Mouse (Mus musculus) kidney, postnatal 0 days (tissue): ENCODE measurements around the gene Ints14. TPM values are rescaled to one million over a fixed set of nuclear protein-coding genes. Genes with fewer than 3 reads are reported as not detected.
"Not testable (repeated sequence)": the region's sequence is repeated elsewhere in the genome, so short reads cannot be mapped to it uniquely, and the experiment has no call there.

Experiments used
- ATAC-seq: fragments of 200-750 bp; cut with Nextera tagmentation; replicated peaks from 2 replicates; pipeline ENCODE4 v1.8.0; 2017; ENCODE audit warnings: low read depth, moderate number of reproducible peaks, moderate TSS enrichment, moderate library complexity; ENCODE audit not compliant: low FRiP score
- DNase-seq: peaks from one replicate; pipeline ENCODE4 v3.0.0-alpha.2; 2016; ENCODE audit warnings: low spot score
- H3K27ac ChIP-seq: fragments of 300-500 bp; sonication (generic); 2 replicates; pipeline ENCODE4 v1.5.1; 2014; ENCODE audit warnings: mild to moderate bottlenecking
- H3K27me3 ChIP-seq: fragments of 300-500 bp; sonication (generic); 2 replicates; pipeline ENCODE4 v1.6.1; 2014; ENCODE audit warnings: low read length, mixed read lengths; ENCODE audit not compliant: insufficient read depth
- H3K36me3 ChIP-seq: fragments of 300-500 bp; sonication (generic); 2 replicates; pipeline ENCODE4 v1.6.1; 2014; ENCODE audit warnings: low read length, mixed read lengths; ENCODE audit not compliant: insufficient read depth
- H3K4me1 ChIP-seq: fragments of 300-500 bp; sonication (generic); replicated peaks from 2 replicates; pipeline ENCODE4 v1.6.1; 2014; ENCODE audit warnings: antibody characterized with exemption, low read length, mixed read lengths; ENCODE audit not compliant: insufficient read depth
- H3K4me2 ChIP-seq: fragments of 300-500 bp; sonication (generic); 2 replicates; pipeline ENCODE4 v1.6.1; 2014; ENCODE audit warnings: mild to moderate bottlenecking, low read length, moderate library complexity, mixed read lengths
- H3K4me3 ChIP-seq: fragments of 300-500 bp; sonication (generic); replicated peaks from 2 replicates; pipeline ENCODE4 v1.5.1; 2014; ENCODE audit warnings: low read depth, low read length
- H3K9ac ChIP-seq: fragments of 300-500 bp; sonication (generic); 2 replicates; pipeline ENCODE4 v1.6.1; 2014; ENCODE audit warnings: low read depth, low read length
- H3K9me3 ChIP-seq: fragments of 300-500 bp; sonication (generic); replicated peaks from 2 replicates; pipeline ENCODE4 v1.6.1; 2016; ENCODE audit warnings: low read length, inconsistent platforms, mixed read lengths
- CTCF ChIP-seq: IDR thresholded peaks from 2 replicates; pipeline ENCODE4 v1.5.1; 2016; ENCODE audit warnings: antibody characterized with exemption, low read depth, mild to moderate bottlenecking, moderate library complexity
- WGBS: fragments of 180-500 bp; shearing (Covaris S2); extraction: QIAGEN DNeasy Blood & Tissue Kit; methylation state at CpG from one replicate; pipeline ENCODE4 v1.1.7; 2014; 5-methylcytosine and 5-hydroxymethylcytosine counted together
- polyA plus RNA-seq: library from polyadenylated mRNA; unstranded; fragments of >200 nt; fragmentation: Nextera tagmentation; extraction: Ambion mirVana; gene quantifications from 2 replicates; pipeline ENCODE4 v1.2.1, GENCODE M21; 2015

Gene Ints14
- polyA plus RNA-seq, 1 experiment from 2014 or later = 45.3 TPM

- Histone ChIP-seq H3K4me1 (no peaks in the 10 kb centered on the region), H3K27ac (no peak overlapping the region), H3K36me3 (peaks cover 43% of the 10 kb centered on the region), H3K9ac (no peak overlapping the region), H3K27me3 (no peaks in the 10 kb centered on the region), H3K4me2 (no peak overlapping the region), H3K4me3 (no peak overlapping the region), H3K9me3 (no peaks in the 10 kb centered on the region)
- ATAC-seq (no peak), DNase-seq (no peak)
- TF ChIP-seq CTCF = no peak
- WGBS = 86% methylated on average over 7 of the region's 7 CpGs
Measured at GRCm38 (mm10) chr9:64990291-64990690, 29.6 kb downstream of the Ints14 start.

GRCm38 (mm10) chr9:64995464-64995863 lies 34.8 kb downstream of the Ints14 start:
- DNase-seq, ATAC-seq, H3K27ac ChIP-seq, H3K27me3 ChIP-seq, H3K9ac ChIP-seq, H3K4me3 ChIP-seq, H3K4me2 ChIP-seq, H3K9me3 ChIP-seq, H3K4me1 ChIP-seq: not testable (repeated sequence)
- TF ChIP-seq CTCF = peak; percentile 23; the same call in 1 of the 2 replicates
- H3K36me3 ChIP-seq = peaks cover 13% of the 10 kb centered on the region; the same call in 1 of the 2 replicates
- 91% methylated on average over 1 of the region's 1 CpGs for WGBS

DNA sequence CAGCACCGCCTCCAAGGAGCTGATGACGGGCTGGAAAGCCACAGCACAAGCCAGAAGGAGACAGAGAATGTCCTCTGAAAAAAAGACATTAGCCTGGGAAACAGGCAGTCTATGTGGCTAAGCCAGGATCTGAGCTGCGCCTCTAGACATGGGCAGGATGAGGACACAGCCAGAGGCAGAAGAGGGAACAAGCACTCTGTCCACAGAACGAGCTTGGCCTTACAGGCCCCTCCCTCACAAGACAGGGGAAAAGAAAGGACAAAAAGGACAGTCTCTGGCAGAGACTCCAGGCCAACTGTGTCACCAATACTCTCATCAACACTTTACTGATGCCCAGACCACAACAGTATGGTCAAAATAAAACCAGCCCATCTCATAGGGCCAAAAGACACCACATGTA lies 40.8 kb downstream of the Ints14 start:
- H3K27ac ChIP-seq = no peak overlapping the region
- no peak for TF ChIP-seq CTCF
- H3K4me2 ChIP-seq = no peak overlapping the region
- no peak for DNase-seq
- no peak overlapping the region for H3K9ac ChIP-seq
- H3K27me3 ChIP-seq = no peaks in the 10 kb centered on the region
- H3K4me1 ChIP-seq = no peaks in the 10 kb centered on the region
- 82% methylated on average over 4 of the region's 4 CpGs for WGBS
- H3K9me3 ChIP-seq = no peaks in the 10 kb centered on the region
- H3K36me3 ChIP-seq = peaks cover 40% of the 10 kb centered on the region; the same call in 1 of the 2 replicates
- ATAC-seq = no peak
- no peak overlapping the region for H3K4me3 ChIP-seq

GRCm38 (mm10) chr9:65005737-65006136 lies 45.0 kb downstream of the Ints14 start:
- H3K4me2 ChIP-seq = no peak overlapping the region
- H3K27ac ChIP-seq = no peak overlapping the region
- H3K36me3 ChIP-seq = peaks cover 29% of the 10 kb centered on the region; the same call in 1 of the 2 replicates
- H3K4me3 ChIP-seq = no peak overlapping the region
- 93% methylated on average over 8 of the region's 8 CpGs for WGBS
- DNase-seq = no peak
- H3K4me1 ChIP-seq = no peaks in the 10 kb centered on the region
- H3K9ac ChIP-seq = no peak overlapping the region
- no peak for TF ChIP-seq CTCF
- no peak for ATAC-seq
- H3K27me3 ChIP-seq = no peaks in the 10 kb centered on the region
- no peaks in the 10 kb centered on the region for H3K9me3 ChIP-seq

DNA sequence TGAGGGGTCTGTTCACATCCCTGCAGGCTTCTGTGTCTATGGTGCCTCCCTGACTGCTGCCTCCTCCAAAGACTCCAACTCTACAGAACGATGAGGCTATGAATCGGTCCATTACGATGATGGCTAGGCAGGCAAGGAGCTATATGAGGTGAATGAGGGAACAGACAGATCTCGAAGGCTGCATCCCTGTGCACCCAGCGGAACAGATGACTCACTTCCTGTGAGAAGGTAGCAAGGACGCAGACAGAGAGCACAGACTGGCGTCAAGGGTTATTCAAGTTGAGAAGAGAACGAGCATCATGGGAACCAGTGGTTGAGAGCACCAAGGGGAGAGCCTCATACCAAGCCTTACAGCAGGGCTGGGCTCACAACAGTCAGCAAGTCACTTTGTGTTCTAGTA lies 49.9 kb downstream of the Ints14 start:
- WGBS = 57% methylated on average over 8 of the region's 8 CpGs
- Histone ChIP-seq H3K9ac (no peak overlapping the region), H3K9me3 (no peaks in the 10 kb centered on the region), H3K27me3 (no peaks in the 10 kb centered on the region), H3K4me3 (no peak overlapping the region), H3K4me1 (peaks cover 4% of the 10 kb centered on the region; the same call in 1 of the 2 replicates), H3K36me3 (peaks cover 10% of the 10 kb centered on the region; the same call in 1 of the 2 replicates), H3K4me2 (no peak overlapping the region), H3K27ac (no peak overlapping the region)
- no peak for TF ChIP-seq CTCF
- DNase-seq = no peak
- no peak for ATAC-seq

DNA sequence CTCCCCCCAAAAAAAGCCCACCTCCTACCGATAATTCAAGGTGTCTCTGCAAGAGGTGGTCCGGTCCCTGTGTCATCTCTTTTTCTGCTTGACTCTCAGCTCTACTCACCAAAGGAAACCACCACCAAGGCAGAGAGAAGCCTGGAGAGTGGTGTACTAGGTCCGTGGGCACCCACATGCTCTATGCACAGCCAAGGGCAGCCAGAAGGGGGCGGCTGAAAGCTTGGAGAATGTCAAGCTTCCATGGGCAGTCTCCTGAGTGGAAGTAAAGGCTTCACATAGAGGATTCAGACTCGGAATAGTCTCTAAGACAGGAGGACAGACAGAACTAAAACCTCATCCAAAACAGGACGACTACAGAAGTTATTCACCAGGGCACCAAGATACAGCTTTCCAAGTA lies 50.6 kb downstream of the Ints14 start:
- Histone ChIP-seq H3K4me3 (no peak overlapping the region), H3K36me3 (0 out of 2 replicates have a peak, but pooled peaks cover 3% of the 10 kb centered on the region), H3K9ac (no peak overlapping the region), H3K4me2 (no peak overlapping the region), H3K9me3 (no peaks in the 10 kb centered on the region), H3K4me1 (peaks cover 8% of the 10 kb centered on the region; the same call in 1 of the 2 replicates), H3K27ac (no peak overlapping the region), H3K27me3 (no peaks in the 10 kb centered on the region)
- TF ChIP-seq CTCF = peak; percentile 53
- DNase-seq = peak; percentile 14
- ATAC-seq = no peak
- WGBS = 60% methylated on average over 6 of the region's 6 CpGs
